ENCODE assay signal across 1 mouse cellular context in the genomic region with DNA sequence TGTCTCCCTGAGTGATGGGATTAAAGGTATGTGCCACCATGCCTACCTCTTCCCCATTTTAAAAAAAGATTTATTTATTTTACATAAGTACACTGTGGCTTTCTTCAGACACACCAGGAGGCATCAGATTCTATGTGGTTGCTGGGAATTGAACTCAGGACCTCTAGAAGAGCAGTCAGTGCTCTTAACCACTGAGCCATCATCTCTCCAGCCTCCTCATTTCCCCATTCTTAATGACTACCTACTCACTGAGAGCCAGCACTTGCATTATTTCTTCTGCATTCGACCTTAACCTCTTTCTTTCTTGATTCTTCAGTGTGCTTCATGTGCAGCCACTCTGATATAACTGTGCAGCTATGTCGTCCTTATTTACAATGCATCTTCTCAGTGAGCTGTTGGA.
TF ChIP-seq lines count a peak whose summit lies in the region.

No protein-coding gene starts in this region.

TF ChIP-seq in CH12.LX, 34 proteins besides CTCF, POLR2A, EP300 and RAD21:
- TF ChIP-seq ZKSCAN1 (IDR thresholded peaks at IDR 0.05; ENCODE audit: borderline replicate concordance, low read depth, low read length), result no peak
- no peak for TF ChIP-seq USF1 (IDR thresholded peaks at IDR 0.05; ENCODE audit: low read depth, low read length)
- TF ChIP-seq TBP (conservative IDR thresholded peaks at IDR 0.05; ENCODE audit: low read depth, low read length), result peak; percentile 94
- TF ChIP-seq BHLHE40 (IDR thresholded peaks at IDR 0.05; ENCODE audit: low read depth, low read length), result no peak
- no peak for TF ChIP-seq MAZ (IDR thresholded peaks at IDR 0.05; ENCODE audit: low read depth, low read length)
- no peak for TF ChIP-seq JUND (conservative IDR thresholded peaks at IDR 0.05; ENCODE audit: low read depth, low read length)
- peak; percentile 58 for TF ChIP-seq ELF1 (IDR thresholded peaks at IDR 0.05; ENCODE audit: low read depth, low read length)
- TF ChIP-seq MAFK (IDR thresholded peaks at IDR 0.05; ENCODE audit: insufficient replicate concordance, low read length), result no peak
- TF ChIP-seq ZMIZ1 (IDR thresholded peaks at IDR 0.05; ENCODE audit: low read depth, low read length), result no peak
- TF ChIP-seq HCFC1 (IDR thresholded peaks at IDR 0.05; ENCODE audit: low read depth, low read length), result no peak
- TF ChIP-seq GABPA (IDR thresholded peaks at IDR 0.05; ENCODE audit: insufficient replicate concordance, low read depth, low read length), result no peak
- no peak for TF ChIP-seq ZC3H11A (IDR thresholded peaks at IDR 0.05; ENCODE audit: low read depth, low read length)
- no peak for TF ChIP-seq USF2 (conservative IDR thresholded peaks at IDR 0.05; ENCODE audit: low read depth, low read length)
- no peak for TF ChIP-seq PAX5 (IDR thresholded peaks at IDR 0.05; ENCODE audit: low read length)
- TF ChIP-seq NRF1 (IDR thresholded peaks at IDR 0.05; ENCODE audit: low read depth, low read length), result no peak
- TF ChIP-seq ETS1 (conservative IDR thresholded peaks at IDR 0.05; ENCODE audit: low read depth, low read length), result no peak
